Mouse (Mus musculus) heart, adult 2 months (tissue): ENCODE measurements at regions not wholly inside any gene's neighbourhood (a gene's known extent, or its start where the extent isn't known, plus 50 kb on each side); places are given as distances from the start of the nearest gene placed in this dataset.
"Not testable (repeated sequence)": the region's sequence is repeated elsewhere in the genome, so short reads cannot be mapped to it uniquely, and the experiment has no call there.

ENCODE experiments used
- DNase-seq, 2 experiments: peaks; one replicate each; pipeline ENCODE4 v3.0.0; 2021
- H3K27ac ChIP-seq: fragments of 200-600 bp; 2 replicates; pipeline ENCODE4 v1.8.1; 2022
- H3K27me3 ChIP-seq: fragments of 200-500 bp; 2 replicates; pipeline ENCODE4 v1.6.1; 2012; ENCODE audit warnings: mild to moderate bottlenecking, low read length, inconsistent platforms, mixed read lengths; ENCODE audit not compliant: control insufficient read depth, insufficient read depth
- H3K36me3 ChIP-seq: fragments of 200-500 bp; 2 replicates; pipeline ENCODE4 v1.6.1; 2012; ENCODE audit warnings: low read length, inconsistent platforms; ENCODE audit not compliant: control insufficient read depth, insufficient read depth
- H3K4me1 ChIP-seq: fragments of 200-500 bp; 2 replicates; pipeline ENCODE4 v1.6.1; 2011; ENCODE audit warnings: low read length; ENCODE audit not compliant: control insufficient read depth, insufficient read depth
- H3K4me3 ChIP-seq: fragments of 200-600 bp; 2 replicates; pipeline ENCODE4 v1.8.1; 2022
- H3K79me2 ChIP-seq: fragments of 200-500 bp; replicated peaks from 2 replicates; pipeline ENCODE4 v1.6.1; 2012; ENCODE audit warnings: mild to moderate bottlenecking, inconsistent platforms, low read length, moderate library complexity, mixed read lengths; ENCODE audit not compliant: control insufficient read depth, insufficient read depth
- H3K9ac ChIP-seq: fragments of 200-500 bp; 2 replicates; pipeline ENCODE4 v1.6.1; 2012; ENCODE audit warnings: low read depth, mild to moderate bottlenecking, control low read depth, inconsistent platforms, low read length, mixed read lengths
- CTCF ChIP-seq: fragments of 200-600 bp; IDR thresholded peaks from 2 replicates; pipeline ENCODE4 v1.8.1; 2022; ENCODE audit warnings: antibody characterized with exemption, mild to moderate bottlenecking, moderate library complexity
- EP300 ChIP-seq: fragments of 200-500 bp; IDR thresholded peaks from 2 replicates; pipeline ENCODE4 v1.6.1; 2011; ENCODE audit warnings: low read depth, low read length, control low read depth; ENCODE audit not compliant: insufficient read depth
- POLR2A ChIP-seq: fragments of 200-500 bp; IDR thresholded peaks from 2 replicates; pipeline ENCODE4 v1.6.1; 2011; ENCODE audit warnings: mild to moderate bottlenecking, low read depth, low read length, control low read depth; ENCODE audit not compliant: insufficient read depth
- WGBS: fragments of 180-500 bp; shearing (Covaris S2); methylation state at CpG from one replicate; pipeline ENCODE4 v1.1.7; 2018; 5-methylcytosine and 5-hydroxymethylcytosine counted together
- intact Hi-C: fragments of 180-260 bp; cut with DNase I; formaldehyde crosslinking; loops from one replicate; pipeline ENCODE4 v1.15.1; 2025

DNA sequence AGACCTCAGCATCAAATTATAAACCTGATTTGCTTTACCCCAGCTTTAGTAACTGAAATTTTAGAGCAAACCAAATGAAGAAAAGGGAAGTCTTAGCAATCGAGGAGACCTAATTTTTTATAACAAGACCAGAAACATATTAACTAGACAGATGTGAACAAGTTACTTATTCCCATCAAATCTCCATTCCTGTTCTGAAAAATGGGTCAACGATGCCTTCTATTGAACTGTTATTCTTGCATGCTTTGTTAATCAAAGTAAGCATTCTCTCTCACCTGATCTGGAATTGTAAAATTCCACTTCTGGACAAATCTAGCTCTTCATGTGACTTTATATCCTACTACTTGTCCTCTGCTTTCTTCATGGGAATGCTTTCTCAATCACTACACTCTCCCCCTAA lies 137.6 kb downstream of the Arrdc3 start:
- H3K27me3 ChIP-seq, result no peaks in the 10 kb centered on the region
- no peaks in the 10 kb centered on the region for H3K36me3 ChIP-seq
- H3K27ac ChIP-seq, result no peak overlapping the region
- DNase-seq, result no peak
- no peak overlapping the region for H3K9ac ChIP-seq
- intact Hi-C loops, result loop anchor here (5.0 kb wide), 1 partner anchor 136 kb away; no protein-coding TSS in a partner anchor
- no peaks in the 10 kb centered on the region for H3K79me2 ChIP-seq
- H3K4me3 ChIP-seq, result no peak overlapping the region
- no peak for TF ChIP-seq POLR2A
- no peak for TF ChIP-seq EP300
- TF ChIP-seq CTCF, result no peak
- H3K4me1 ChIP-seq, result no peaks in the 10 kb centered on the region
- WGBS, result 87% methylated on average over 2 of the region's 2 CpGs

DNA sequence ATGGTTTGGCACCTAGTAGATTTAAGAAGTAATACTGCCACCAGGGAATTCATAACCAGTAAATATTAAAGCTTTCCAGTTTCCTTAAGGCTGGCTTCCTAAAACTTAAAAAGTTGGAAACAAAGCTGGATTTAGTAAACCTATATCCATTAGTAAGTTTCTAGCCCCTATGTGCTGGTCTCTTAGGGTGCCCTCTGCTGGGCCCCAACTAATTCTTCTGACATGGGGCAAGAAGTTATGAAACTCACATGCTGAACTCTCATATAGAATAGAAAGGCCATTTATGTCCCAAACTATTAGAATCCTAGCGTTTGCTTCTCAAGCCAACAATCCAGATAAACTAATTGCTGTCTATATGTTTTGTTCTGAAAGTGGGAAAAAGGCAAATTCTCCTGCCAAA lies 139.2 kb downstream of the Arrdc3 start:
- Histone ChIP-seq H3K79me2 (no peaks in the 10 kb centered on the region), H3K4me3 (no peak overlapping the region), H3K9ac (no peak overlapping the region), H3K27me3 (no peaks in the 10 kb centered on the region), H3K36me3 (no peaks in the 10 kb centered on the region), H3K4me1 (no peaks in the 10 kb centered on the region), H3K27ac (no peak overlapping the region)
- TF ChIP-seq CTCF (peak; percentile 65), EP300 (no peak), POLR2A (no peak)
- WGBS, result 56% methylated on average over 1 of the region's 1 CpGs
- peak in 1 of 2 experiments; percentile 14 for DNase-seq
- intact Hi-C loops, result loop anchor here (2.0 to 5.0 kb wide), 2 partner anchors 135 to 140 kb away; partner anchors contain the start of gene Arrdc3

DNA sequence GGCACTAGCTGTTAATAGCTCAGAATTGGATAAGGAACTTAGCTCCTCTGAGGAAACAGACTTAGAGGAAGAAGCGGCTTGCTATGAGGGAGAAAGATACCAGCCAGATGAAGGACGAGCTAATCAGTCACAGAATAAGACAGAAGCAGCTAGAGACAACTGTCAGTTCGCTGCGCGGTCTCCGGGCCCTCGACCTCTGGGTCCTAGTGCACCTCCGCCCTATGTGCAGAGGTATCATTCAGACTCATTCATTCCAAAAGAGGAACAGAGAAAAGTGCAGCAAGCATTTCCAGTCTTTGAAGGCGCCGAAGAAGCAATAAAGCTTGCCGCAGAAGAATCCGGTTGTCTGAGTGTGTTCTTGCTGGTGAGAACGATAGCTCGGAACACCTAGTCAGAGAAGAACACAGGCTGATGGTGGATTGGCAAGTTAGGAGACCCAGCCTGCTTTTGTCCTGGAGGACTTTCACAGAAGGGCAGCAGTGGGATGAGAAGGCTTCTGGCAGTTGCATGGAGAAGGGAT lies 142.1 kb downstream of the Arrdc3 start:
- H3K27me3 ChIP-seq, H3K4me1 ChIP-seq, H3K79me2 ChIP-seq, H3K36me3 ChIP-seq, intact Hi-C loops, H3K9ac ChIP-seq, H3K27ac ChIP-seq, H3K4me3 ChIP-seq: not testable (repeated sequence)
- peak in 1 of 2 experiments; percentile 52 for DNase-seq
- WGBS, result 86% methylated on average over 14 of the region's 14 CpGs

DNA sequence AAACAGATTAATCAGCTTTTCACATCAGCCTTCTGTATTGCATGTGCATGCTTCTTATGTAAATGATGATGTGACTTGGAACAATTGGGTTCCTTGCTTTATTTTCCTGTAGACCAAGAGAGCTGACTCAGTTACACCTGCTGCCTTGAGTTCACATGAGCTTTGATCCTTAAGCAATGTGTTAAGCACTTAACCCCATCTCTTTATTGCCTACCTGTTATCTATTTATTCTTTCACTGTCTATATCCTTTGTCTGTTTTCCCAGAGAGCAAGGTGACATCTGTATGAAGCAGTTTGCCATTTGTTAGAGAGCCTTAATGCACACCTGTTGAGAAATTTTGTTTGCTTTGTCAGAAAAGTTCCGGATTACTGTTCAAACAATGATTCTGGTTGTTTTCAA lies 154.1 kb downstream of the Arrdc3 start:
- DNase-seq, result no peak
- TF ChIP-seq POLR2A (no peak), EP300 (no peak), CTCF (no peak)
- Histone ChIP-seq H3K36me3 (no peaks in the 10 kb centered on the region), H3K4me1 (no peaks in the 10 kb centered on the region), H3K4me3 (no peak overlapping the region), H3K9ac (no peak overlapping the region), H3K27ac (no peak overlapping the region), H3K79me2 (no peaks in the 10 kb centered on the region), H3K27me3 (no peaks in the 10 kb centered on the region)
- 91% methylated on average over 1 of the region's 1 CpGs for WGBS
- intact Hi-C loops, result no loop called here

DNA sequence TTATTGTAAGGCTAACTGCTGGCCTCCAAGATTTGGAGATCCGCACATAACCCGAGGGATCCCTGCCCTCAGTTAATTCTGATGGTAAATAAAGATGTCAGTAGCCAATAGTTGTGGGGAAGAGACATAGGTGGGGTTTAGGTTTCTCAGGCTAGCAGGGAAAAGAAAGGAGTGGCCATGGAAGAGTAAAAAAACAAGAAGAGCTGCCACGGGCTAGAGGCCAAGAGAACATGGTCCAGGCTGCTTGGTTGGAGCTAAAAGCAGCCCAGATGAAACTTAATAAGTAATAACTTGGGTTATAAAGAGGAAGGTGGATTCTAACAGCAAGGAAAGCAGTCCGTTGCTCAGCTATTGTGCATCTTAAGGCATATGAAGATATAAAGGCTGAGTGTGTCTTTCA lies 155.6 kb downstream of the Arrdc3 start:
- WGBS, result 82% methylated on average over 4 of the region's 4 CpGs
- Histone ChIP-seq H3K9ac (no peak overlapping the region), H3K4me1 (no peaks in the 10 kb centered on the region), H3K36me3 (no peaks in the 10 kb centered on the region), H3K27me3 (no peaks in the 10 kb centered on the region), H3K4me3 (no peak overlapping the region), H3K27ac (no peak overlapping the region), H3K79me2 (no peaks in the 10 kb centered on the region)
- intact Hi-C loops, result no loop called here
- no peak for DNase-seq
- no peak for TF ChIP-seq POLR2A
- TF ChIP-seq EP300, result no peak
- no peak for TF ChIP-seq CTCF

DNA sequence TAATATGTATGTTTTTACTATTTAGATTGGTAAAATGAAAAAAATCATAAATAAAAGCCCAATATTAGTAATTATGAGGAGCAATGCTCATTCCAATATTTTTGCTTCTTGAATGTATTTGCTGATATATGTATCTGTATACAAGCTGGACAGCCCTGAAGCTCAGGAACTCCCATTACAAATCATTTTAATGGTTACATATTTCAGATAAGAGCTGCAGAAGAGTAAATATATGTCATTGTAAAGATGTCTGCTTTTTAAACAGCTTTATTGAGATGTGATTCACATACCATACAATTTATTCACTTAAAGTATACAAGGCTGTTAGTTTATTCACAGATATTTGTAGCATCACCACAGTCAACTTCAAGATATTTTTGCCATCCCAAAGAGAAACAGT lies 157.3 kb downstream of the Arrdc3 start:
- Histone ChIP-seq H3K4me1 (no peaks in the 10 kb centered on the region), H3K9ac (no peak overlapping the region), H3K4me3 (no peak overlapping the region), H3K36me3 (no peaks in the 10 kb centered on the region), H3K27ac (no peak overlapping the region), H3K79me2 (no peaks in the 10 kb centered on the region), H3K27me3 (no peaks in the 10 kb centered on the region)
- DNase-seq, result no peak
- intact Hi-C loops, result no loop called here
- TF ChIP-seq POLR2A (no peak), CTCF (no peak), EP300 (no peak)

DNA sequence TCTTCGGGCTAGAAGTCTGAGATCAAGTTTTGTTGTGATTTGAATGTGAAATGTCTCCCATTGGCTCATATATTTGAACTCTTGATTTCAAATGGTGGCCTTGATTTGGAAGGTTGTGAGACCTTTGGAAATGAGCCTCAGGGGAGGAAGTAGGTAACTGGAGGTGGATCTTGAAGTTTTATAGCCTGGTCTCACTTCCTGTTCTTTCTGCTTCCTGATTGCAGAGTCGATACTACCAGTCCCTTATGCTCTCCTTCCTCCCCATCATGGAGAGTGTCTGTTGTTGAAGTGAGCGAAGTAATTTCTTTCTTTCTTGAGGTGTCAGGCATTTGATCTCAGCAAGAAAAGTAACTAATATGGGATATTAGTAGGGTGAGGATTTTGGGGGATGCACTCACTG lies 158.5 kb downstream of the Arrdc3 start:
- Histone ChIP-seq H3K4me3 (no peak overlapping the region), H3K27ac (no peak overlapping the region)

More for the DNA sequence above, 158.5 kb downstream of the Arrdc3 start:
- Histone ChIP-seq H3K9ac (no peak overlapping the region), H3K79me2 (no peaks in the 10 kb centered on the region), H3K4me1 (no peaks in the 10 kb centered on the region), H3K27me3 (no peaks in the 10 kb centered on the region), H3K36me3 (no peaks in the 10 kb centered on the region)
- no peak for DNase-seq
- intact Hi-C loops, result no loop called here
- no peak for TF ChIP-seq CTCF
- no peak for TF ChIP-seq EP300
- TF ChIP-seq POLR2A, result no peak
- WGBS, result 77% methylated on average over 3 of the region's 3 CpGs
